Mouse (Mus musculus): Measurements from ENCODE around the gene Pde4d.

Pde4d gene

DNA sequence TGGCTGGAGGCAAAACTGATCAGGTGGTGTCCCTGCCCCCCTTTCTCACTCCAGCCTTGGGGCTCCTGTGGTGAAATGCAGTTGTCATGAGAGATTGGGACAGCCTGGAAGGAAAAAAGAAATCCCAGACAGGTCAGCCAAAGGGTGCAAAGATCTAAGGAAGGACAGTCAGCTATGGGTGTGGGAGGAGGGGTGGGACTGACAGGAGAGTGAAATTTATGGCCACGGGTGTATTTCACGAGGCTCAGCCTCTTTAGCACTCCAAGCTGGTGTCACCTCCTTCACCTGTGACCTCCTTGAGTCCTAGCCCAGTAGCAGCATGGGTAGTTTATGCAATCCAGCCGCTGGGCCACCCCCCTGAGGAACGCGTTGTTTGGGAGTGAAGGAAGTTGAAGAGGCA, 1465.1 kb downstream of the Pde4d start:
- DNase-seq: no peak

DNA sequence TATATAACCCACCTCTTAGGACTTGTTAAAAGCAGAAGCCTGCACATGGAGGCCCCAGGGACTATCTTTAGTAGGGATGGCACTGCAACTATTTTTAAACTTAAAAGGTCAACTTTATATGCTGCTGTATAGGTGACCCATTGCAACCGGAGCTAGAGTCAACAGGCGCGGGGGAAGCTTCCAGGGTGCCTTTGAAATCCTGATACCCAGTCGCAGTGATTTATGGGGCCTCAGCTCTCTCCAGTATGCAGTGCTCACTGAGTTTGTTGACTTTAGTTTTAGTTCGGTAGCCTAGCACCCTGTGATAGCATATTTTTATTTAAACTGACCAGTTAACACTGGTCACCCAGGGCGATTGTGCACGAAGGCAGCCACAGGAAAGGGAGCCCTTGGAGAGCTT, 1465.8 kb downstream of the Pde4d start:
- no peak for DNase-seq

DNA sequence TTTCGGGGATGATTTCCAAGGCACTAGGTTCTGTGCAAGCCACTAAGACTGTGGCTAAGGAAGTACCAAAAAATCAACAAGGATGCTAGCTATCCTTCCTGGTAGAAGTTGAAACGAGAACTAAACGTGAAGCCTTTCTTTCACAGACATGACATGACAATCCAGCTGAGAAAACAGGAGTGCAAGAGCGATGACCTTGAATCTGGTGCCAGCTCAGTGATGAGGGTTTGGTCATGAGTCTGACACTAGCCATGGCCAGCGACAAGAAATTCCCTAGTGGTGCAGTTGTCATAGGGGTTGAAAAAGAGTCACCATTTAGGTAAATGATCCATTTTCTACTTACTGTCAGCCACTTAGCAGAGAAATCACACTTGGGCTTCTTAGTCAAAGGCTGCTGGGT, 1466.2 kb downstream of the Pde4d start:
- no peak for DNase-seq

DNA sequence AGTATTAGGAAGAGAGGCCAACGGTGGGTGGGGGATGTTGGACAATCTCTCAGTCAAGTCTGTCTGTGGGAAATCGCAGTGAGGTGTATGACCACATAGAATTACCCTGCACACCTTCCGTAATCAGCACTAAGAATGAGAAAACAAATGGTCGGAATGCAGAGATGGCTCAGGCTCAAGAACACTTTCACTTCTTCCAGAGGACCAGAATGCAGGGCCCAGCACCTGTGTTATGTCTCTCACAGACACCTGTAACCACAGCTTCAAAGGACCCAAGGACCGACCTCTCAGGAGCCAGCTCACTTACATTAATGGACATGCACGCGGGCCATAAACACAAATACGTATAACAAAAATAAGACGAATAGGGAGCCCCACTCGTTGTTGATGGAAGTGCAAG, 1467.8 kb downstream of the Pde4d start:
- DNase-seq: no peak

DNA sequence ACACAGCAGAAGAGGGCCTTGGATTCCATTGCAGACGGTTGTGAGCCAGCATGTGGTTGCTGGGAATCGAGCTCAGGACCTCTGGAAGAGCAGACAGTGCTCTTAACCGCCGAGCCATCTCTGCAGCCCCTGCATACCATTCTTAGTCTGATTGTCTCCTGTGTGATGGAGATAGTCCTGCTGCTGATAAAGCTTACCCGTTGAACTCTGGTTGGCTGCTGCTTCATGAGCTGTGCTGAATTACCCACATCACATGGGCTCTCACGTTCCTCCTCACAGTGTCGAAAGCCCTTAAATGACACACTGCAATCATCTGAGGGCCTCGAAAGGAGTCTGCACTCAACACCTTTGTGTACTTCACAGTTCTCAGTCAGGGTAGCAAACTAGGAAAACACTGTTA, 1468.9 kb downstream of the Pde4d start:
- DNase-seq: no peak

DNA sequence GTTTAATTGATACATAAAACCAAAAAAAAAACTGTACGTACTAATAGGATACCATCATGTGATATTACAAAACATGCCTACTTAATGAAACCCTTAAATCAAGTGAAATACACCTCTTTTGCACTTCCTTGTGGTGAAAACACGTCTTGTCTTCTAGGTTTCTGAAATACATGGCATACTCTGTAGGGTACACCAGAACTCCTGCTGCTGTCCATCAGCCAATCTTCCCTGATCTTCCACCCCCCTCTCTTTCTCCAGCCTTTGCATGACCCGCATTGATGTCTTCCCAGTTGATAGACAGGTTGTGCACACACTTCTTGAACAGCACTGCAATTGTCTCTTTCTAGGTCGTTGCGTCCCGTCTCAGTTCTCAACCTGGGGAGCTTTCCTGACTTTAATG, 1470.5 kb downstream of the Pde4d start:
- no peak for DNase-seq

DNA sequence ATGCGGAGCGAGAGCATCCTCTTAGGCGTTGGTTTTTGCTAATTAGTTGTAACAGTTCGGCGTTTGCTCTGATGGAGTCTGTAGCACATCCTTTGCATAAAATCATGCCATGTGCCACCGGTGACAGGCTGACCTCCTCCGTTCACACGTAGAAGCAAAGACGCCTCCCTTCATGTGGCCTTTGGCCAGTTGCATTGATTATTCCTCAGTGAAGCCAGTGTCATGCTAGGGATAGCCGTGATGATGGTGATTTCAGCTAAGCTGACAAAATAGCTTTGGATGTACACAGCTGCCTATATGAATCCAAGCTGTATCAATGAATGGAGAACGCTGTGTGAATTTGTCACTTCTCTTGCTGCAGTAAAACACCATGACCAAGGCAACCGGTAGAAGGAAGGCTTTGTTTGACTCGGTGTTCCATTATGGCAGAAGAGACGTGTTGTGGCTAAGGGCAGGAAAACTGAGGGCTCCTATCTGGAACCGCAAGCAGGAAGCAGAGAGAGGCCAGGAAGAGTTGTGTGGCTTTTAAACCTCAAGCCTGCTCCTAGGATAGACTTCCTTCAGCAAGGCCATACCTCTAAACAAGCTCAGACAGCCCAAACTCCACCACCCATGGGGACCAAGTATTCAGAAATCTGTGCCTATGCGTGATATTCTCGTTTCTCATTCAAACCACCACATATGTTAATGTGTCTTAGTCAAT, 1471.7 kb downstream of the Pde4d start:
- DNase-seq: no peak

DNA sequence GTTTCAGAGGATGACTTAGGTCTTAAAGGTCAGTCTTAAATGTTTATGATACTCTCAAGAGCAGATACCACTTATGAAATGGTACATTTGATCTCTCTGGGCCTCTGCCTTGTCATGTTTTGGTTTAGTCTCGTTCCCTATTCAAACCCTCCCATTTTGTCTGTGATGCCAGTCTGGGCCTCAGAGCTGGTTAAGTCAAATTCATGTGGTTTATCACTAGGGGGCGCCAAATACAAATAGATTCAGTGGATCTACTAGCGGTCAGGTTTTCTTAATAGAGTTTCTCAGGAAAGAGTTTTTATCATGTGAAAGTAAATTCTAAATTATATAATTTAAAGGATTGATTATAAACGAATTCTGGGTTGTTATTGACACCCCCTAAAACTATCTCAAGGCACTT, 1472.5 kb downstream of the Pde4d start:
- DNase-seq: peak; percentile 57

DNA sequence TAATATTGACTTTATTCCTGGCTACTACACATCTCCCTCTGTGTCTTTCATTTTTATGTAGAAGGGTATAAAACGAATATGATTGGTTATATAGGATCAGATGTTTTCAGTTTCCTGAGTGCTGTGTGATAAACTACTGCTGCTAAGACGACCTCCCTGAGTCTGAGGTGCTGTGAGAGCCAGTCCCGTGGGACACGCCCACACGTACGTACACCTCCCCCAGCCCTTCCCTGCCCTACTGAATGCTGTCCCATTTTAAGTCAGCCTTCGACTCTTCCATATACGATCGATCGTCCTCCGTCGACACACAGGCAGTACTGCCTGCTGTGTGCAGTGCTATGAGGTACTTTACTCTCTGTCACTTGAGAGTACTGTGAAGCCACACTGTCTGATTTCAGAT, 1473.0 kb downstream of the Pde4d start:
- DNase-seq: no peak

DNA sequence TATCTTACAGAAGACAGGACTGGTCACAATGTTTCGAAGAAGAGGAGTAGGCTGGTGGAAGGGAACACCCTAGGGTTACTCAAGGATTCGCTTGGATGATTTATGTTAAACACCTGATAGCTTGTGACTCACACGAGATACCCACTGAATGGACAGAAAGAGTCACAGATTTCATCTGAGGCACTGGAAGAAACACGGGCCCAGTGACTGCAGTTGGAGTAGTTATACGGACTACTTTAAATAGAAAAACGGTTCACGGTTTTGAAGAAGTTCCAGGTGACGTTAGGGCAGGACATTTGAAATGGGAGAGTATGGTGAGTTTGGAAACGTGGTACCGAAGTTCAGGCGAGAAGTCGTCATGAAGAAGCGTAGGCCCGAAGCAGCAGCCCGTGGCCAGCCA, 1475.0 kb downstream of the Pde4d start:
- no peak for DNase-seq

DNA sequence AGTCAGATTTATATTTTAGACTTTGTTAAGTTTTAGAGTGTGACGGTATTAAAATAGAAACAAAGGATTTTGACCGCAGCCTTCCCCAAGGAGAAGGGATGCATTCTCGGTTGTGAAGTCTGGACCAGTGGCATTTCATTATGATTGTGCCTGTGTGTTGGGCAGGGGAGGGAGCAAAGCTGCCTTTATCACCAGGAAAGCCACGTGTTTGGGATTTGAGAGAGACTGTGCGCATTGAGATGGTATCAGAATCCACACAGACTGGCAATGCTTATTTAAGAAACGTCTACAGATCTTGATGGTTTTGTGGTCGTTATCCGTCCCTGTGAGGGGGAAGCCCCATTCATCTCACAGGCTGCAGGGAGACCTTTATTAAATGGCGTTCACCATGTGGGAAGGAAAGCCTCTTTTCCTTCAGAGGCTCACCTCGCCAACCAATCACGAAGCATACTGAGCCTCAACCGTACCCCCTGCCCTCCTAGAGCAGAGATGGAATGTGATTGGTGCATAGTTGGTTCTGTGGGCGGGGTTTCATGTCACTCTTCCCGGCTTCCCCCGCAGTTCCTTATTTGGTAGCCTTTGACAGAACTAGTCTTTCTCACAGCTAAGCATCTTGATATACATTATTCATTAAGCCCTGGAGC, 1476.7 kb downstream of the Pde4d start:
- peak; percentile 46 for DNase-seq

DNA sequence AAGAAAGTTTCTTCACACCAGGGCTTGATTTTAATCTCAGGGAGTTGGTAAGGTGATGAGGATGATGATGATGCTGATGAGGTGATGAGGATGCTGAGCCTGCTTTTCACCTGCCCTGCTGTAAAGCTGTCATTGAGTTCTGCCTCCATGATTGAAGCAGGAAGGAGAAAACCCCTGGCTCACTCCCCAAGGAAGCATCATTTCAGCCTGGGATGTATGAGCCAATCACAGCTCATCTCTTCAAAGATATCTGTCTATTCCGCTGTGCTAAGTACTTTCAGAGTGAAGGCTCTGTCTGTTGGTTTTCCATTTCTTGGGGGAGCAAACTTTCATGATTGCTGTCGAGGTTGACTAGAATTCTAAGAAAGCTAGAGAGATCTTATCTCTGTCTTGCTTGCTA, 1478.0 kb downstream of the Pde4d start:
- no peak for DNase-seq

DNA sequence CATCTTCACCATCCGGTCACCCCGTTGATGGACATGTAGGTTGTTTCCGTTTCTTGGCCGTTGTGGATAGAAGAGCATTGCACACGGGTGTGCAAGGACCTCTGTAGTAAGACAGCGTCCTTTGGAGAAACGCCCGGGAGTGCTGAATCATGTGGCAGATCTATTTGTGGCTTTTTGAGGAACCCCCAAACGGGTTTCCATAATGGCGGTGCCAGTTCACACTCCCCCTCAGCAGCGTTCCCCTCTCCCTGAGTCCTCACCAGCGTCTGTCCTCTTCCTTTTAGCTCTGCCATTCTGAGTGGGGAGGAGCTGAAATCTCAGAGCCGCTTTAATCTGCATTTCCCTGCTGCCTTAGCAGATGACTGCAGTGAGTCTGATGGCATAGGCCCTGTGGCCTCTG, 1482.9 kb downstream of the Pde4d start:
- DNase-seq: no peak

DNA sequence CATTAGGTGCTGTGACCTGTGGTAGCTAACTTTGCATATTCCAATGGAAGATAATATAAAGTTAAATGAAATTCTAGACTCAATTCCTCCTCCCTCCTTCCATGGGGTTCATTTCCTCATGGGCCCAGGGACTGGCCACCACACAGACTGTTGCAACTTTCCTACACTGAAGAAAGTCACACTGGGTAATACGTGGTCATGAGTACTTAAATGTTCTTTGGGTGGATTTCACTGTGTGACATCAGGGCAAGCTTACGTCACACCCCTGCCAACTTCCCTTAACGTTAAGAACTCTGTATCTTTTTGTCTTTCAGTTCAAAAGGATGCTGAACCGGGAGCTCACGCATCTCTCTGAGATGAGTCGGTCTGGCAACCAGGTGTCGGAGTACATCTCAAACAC, 1483.8 kb downstream of the Pde4d start:
- DNase-seq: no peak

DNA sequence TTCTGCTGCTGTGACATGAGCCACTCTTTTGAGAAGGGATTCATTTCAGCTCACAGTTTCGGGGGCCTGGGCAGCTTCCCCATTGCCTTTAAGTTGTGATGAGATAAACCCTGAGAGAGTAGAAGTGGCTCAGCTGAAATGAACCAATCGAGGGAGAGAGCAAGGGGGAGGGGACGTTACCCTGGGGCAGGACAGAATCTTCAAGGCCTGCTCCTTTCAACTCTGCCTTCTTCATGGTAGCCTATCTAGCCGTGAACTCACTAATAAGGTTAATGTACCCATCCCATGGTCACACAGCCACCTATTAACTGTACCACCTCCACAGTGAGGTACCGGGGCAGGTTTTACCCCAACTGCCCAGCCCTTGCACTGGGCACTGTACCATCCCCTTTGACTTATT, 1487.1 kb downstream of the Pde4d start:
- no peak for DNase-seq

DNA sequence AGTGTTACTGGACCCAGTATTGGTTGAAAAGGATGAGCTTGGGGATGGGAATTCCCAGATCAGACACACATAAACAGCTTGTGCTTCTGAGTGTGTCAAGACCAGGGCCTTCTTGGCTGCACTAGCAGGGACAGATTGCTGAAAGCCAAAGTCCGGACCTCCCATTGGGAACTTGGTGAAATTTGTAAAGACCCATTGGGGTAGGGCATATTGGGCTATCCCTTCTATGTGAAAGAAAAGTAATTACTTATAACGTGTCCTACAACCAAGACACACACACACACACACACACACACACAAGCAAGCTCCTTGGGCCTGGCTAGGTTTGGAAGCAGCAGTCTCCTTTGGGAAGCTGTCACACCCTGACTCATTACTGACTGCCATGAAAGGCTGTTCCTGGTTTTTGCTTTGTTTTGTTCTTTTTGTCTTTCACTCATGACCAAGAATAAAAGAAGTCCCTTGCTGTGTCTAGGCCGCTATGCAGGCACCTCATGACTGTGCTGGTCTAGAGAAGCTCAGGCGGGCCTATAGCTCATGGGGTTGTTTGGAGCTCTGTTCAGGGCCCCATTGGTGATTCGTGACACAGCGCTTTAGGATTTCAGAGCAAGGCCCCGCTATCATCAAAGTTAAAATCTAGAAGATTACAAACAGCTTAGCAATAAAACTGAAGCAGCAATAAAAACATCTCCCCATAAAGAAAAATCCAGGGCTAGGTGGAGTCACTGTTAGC, 1495.2 kb downstream of the Pde4d start:
- DNase-seq: peak; percentile 61

DNA sequence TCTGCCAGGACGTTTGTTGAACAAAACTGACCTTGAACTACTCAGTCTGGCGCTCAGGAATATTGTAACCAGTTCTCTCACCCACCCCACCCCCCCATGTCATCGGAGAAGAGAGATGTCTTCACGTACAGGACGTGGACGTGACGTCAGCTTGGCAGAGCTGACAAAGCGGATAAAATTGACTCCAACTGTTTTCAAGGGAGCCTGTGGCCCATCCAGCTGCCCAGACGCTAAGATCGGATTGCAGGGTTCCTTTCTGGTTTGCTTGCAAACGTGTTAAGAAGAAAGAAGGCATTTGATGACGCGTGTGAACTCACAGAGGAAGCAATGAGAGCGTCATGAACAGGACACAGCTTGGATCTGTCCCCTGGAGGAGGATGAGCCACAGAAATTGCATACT, 1501.7 kb downstream of the Pde4d start:
- no peak for DNase-seq

DNA sequence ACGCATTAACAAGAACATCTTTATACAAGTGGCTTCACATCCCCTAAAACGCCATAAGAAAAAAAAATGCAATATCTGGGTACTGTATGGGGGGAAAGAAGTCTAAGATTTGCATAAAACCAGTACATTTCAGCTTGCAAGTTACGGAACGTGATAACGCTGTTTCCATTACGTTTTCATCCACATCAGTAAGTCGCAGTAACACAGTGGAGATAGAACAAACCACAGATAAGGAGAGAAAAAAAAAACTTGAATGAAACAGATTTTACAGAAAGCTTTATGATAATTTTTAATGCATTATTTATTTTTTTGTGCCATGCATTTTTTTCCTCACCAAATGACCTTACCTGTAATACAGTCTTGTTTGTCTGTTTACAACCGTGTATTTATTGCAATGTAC, 1504.4 kb downstream of the Pde4d start:
- no peak for DNase-seq

DNA sequence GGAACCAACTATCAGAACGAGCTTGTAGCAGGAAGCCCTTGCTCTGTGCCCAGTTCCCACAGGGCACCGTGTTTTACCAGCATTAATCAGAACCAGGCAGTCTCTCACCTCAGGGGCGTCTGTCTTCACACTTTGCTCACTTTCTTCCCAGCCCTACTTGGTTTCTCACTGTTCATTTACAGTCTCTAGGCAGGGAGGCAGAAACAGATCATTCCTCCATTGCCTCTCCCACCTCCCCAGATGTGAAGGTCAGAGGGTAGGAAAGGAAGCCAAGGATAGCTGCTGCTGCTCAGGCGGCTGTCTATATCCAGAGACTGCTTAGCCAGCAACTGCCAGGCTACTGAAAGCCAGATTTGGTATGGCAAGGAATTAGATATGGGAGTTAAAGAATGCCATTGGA, 1508.2 kb downstream of the Pde4d start:
- DNase-seq: no peak

DNA sequence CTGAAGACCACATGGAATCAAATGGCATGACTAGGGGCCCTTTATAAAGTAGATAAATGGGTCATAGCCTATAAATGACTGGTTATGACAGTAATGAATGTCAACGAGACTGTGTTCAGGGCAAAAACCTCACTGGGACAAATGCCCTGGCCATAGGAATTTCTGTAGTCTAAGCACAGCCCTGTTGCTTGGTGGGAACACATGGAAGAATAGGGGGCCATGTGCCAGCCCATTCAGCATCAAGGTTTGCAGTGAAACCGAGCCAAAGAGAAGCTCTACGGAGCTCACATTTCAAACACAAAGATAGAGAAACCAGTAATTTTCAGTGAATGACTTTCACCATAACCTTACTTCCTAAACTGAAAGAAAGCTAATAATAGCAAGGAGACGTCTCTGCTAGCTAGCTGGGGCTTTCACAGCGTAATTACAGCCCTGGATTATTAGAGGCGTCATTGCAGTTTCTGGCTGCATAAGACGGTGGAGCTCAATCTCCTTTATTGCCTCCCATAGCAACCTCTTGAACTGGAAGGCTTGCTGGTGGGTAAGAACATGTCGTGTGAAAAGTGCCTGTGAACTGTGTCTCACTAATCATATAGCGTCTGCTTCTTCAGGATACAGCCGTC, 1533.2 kb downstream of the Pde4d start:
- no peak for DNase-seq

DNA sequence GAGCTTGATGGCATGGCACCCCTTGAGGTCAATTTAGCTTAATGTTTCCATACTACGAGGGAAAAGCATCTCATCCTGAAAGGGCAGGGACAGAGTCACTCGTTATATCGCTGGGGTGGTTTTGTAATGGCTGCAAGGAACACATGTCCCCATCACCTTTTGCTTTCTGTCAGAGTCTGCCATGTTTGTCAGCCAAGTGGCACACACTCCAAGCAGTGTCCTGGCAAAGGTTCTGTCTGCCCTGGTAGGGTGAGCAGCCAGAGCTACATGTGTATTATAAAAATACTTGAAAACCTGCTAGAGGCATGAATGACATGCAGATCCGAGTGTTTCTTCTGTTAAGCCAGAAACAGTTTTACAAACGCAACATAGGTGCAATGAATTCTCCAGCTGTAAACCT, 1535.7 kb downstream of the Pde4d start:
- DNase-seq: no peak

DNA sequence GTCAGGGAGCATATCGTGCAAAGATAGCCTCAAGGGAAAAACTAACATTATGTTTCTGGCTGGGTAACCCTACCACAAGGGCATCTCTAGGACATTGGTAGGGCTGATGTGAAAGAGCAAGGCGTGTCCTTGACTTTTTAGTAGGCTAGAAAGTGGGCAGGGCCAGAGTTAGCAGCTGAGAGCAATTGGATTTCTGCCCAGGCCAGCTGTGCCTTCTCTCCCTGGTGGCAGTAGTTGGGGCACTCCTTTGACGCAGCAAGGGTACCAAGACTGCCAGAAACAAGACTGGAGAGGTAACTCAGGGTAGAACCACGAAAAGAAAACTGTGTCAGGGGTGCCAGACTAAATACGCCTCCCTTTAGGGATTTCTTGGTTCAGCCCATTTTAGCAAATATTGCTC, 1536.1 kb downstream of the Pde4d start:
- no peak for DNase-seq

DNA sequence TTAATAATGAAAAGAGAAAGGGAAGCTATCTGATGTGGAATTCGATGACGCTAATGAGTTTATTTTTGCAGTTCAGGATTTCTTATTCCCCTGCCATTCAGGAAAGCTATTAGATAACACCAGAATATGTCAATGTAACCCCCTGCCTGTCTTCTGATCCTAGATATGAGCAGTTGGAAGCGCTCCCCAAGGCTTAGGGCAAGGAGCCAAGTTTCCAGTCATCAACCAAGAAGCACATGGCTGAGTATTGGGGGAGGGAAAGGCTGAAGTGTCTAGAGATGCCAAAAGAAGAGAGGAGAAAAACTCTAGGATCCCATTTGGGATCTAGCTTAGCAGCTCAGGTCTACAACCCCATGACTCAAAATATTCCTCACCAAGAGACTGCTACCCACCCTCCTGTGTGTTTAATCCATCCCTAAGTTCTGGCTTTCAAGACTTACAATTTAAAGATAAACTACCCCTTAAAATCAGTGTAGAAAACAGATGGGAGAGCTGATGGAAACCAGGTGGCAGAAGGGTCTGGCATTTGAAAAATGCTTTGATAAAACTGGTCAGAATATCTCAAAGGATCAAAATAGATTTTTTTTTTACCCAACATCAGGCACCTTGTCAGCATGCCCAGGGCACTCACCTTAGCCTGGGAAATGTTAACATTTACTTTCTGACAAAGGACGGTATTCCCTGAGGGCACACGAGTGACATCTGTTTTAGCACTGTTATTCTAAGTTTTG, 1543.2 kb downstream of the Pde4d start:
- peak; percentile 82 for DNase-seq
